Mouse (Mus musculus) forebrain, embryonic 12.5 days (tissue): ENCODE results near the gene Nqo1. TPM values are rescaled to one million over a fixed set of nuclear protein-coding genes. Genes with fewer than 3 reads are reported as not detected.

ENCODE experiments used
- ATAC-seq: fragments of 200-750 bp; cut with Nextera tagmentation; 2 replicates; pipeline ENCODE4 v1.8.0; 2017; ENCODE audit warnings: moderate TSS enrichment; ENCODE audit not compliant: low FRiP score
- H3K27ac ChIP-seq: fragments of 300-500 bp; sonication (generic); 2 replicates; pipeline ENCODE4 v1.5.1; 2016; ENCODE audit warnings: mild to moderate bottlenecking
- H3K27me3 ChIP-seq: fragments of 300-500 bp; sonication (generic); 2 replicates; pipeline ENCODE4 v1.6.1; 2016; ENCODE audit warnings: mild to moderate bottlenecking
- H3K36me3 ChIP-seq: fragments of 300-500 bp; sonication (generic); replicated peaks from 2 replicates; pipeline ENCODE4 v1.6.1; 2016; ENCODE audit warnings: mild to moderate bottlenecking
- H3K4me1 ChIP-seq: fragments of 300-500 bp; sonication (generic); 2 replicates; pipeline ENCODE4 v1.6.1; 2016
- H3K4me2 ChIP-seq: fragments of 300-500 bp; sonication (generic); 2 replicates; pipeline ENCODE4 v1.6.1; 2016; ENCODE audit warnings: mild to moderate bottlenecking, moderate library complexity
- H3K4me3 ChIP-seq: fragments of 300-500 bp; sonication (generic); replicated peaks from 2 replicates; pipeline ENCODE4 v1.5.1; 2016; ENCODE audit warnings: mild to moderate bottlenecking
- H3K9ac ChIP-seq: fragments of 300-500 bp; sonication (generic); 2 replicates; pipeline ENCODE4 v1.6.1; 2016; ENCODE audit warnings: mild to moderate bottlenecking
- H3K9me3 ChIP-seq: fragments of 300-500 bp; sonication (generic); 2 replicates; pipeline ENCODE4 v1.6.1; 2016
- WGBS: fragments of 180-500 bp; shearing (Covaris S2); methylation state at CpG from one replicate; pipeline ENCODE4 v1.1.7; 2016; 5-methylcytosine and 5-hydroxymethylcytosine counted together
- polyA plus RNA-seq: library from polyadenylated mRNA; unstranded; fragments of >200 nt; fragmentation: Nextera tagmentation; extraction: Ambion mirVana; gene quantifications from 2 replicates; pipeline ENCODE4 v1.2.1, GENCODE M21; 2016

Gene Nqo1
- polyA plus RNA-seq: 4.4 TPM in 2 replicates

DNA sequence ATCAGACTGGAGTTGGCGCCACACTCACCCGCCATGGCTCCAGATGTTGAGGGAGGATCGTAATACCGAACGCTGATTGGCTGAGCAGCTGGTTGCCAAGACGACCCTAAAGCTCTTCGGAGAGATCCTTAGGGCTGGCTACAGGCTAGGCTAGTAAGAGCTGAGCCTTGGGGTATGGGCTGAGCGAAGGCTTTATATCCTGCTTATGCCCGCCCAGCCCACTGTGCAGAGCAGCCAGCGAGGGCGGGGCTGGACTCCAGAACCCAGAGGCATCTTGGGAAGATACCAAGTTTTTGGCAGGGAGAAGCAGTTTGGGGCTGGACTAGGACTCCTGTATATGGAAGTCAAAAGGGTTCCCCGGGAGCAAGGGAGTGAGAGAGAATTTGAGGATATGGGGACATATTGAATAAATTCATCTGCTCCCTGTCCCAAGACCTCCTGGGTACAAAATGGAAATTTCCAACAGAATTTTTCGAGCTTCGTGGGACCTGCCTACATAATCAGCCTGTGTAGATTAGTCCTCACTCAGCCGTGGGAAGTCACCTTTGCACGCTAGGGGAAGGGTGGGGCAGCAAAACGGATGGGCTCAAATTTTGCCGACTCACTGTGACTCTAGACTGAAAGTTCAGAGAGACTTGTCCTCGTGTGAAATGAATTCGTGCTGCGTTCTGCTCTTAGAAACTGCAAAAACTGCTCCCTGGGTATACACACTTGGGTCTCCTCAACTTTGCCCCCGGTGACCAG is at the start of gene Nqo1:
Gene Nqo1, minus strand, starts transcription at position 169 of the 744 bp plus-strand sequence.
- Histone ChIP-seq H3K4me3 (peak within 1 kb of the TSS; percentile 24), H3K9ac (peak within 1 kb of the TSS; percentile 40; the same call in 1 of the 2 replicates), H3K27ac (peak within 1 kb of the TSS; percentile 15; the same call in 1 of the 2 replicates), H3K36me3 (0 out of 2 replicates have a peak, but pooled peaks cover 6% of the 10 kb centered on the region), H3K9me3 (no peaks in the 10 kb centered on the region), H3K4me1 (peaks cover 16% of the 10 kb centered on the region), H3K27me3 (no peaks in the 10 kb centered on the region), H3K4me2 (peak within 1 kb of the TSS; percentile 57)
- peak; percentile 97 for ATAC-seq
- 14% methylated on average over 22 of the region's 22 CpGs for WGBS

GRCm38 (mm10) chr8:107451414-107452066 is 48.5 kb upstream of the Nqo1 start:
- H3K4me1 ChIP-seq: peaks cover 14% of the 10 kb centered on the region
- H3K36me3 ChIP-seq: peaks cover 17% of the 10 kb centered on the region
- H3K4me2 ChIP-seq: no peak overlapping the region
- 89% methylated on average over 13 of the region's 13 CpGs for WGBS
- no peak overlapping the region for H3K27ac ChIP-seq
- no peak overlapping the region for H3K9ac ChIP-seq
- H3K4me3 ChIP-seq: no peak overlapping the region
- ATAC-seq: no peak
- no peaks in the 10 kb centered on the region for H3K27me3 ChIP-seq
- H3K9me3 ChIP-seq: no peaks in the 10 kb centered on the region

DNA sequence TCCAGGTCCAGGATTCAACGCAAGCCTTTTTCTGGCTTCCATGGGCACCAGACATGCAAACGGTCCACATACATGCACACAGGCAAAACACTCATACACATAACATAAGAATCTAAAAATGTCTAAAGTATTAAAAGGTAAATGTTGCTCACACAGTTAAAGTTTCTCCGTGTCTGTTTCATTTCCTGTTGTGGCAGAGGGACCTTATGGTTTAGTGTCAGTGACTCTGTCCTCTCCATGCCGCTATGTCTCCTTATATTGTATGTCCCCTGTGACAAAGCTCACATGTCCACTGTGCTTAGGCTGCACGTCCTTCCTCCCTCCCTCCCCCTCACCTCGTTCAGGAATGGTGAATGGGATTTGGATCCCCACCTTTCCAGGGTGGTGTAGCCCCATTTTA is 46.6 kb upstream of the Nqo1 start:
- no peak overlapping the region for H3K4me3 ChIP-seq
- no peaks in the 10 kb centered on the region for H3K27me3 ChIP-seq
- H3K4me2 ChIP-seq: no peak overlapping the region
- H3K27ac ChIP-seq: no peak overlapping the region
- H3K9me3 ChIP-seq: no peaks in the 10 kb centered on the region
- H3K36me3 ChIP-seq: peaks cover 12% of the 10 kb centered on the region
- WGBS: 76% methylated on average over 6 of the region's 6 CpGs
- peaks cover 14% of the 10 kb centered on the region for H3K4me1 ChIP-seq
- H3K9ac ChIP-seq: no peak overlapping the region
- ATAC-seq: no peak

GRCm38 (mm10) chr8:107449130-107449529 is 46.1 kb upstream of the Nqo1 start:
- H3K9ac ChIP-seq: no peak overlapping the region
- peaks cover 14% of the 10 kb centered on the region for H3K4me1 ChIP-seq
- H3K4me3 ChIP-seq: no peak overlapping the region
- H3K4me2 ChIP-seq: no peak overlapping the region
- ATAC-seq: no peak
- no peaks in the 10 kb centered on the region for H3K27me3 ChIP-seq
- 31% methylated on average over 8 of the region's 8 CpGs for WGBS
- H3K9me3 ChIP-seq: no peaks in the 10 kb centered on the region
- peaks cover 12% of the 10 kb centered on the region for H3K36me3 ChIP-seq
- no peak overlapping the region for H3K27ac ChIP-seq

DNA sequence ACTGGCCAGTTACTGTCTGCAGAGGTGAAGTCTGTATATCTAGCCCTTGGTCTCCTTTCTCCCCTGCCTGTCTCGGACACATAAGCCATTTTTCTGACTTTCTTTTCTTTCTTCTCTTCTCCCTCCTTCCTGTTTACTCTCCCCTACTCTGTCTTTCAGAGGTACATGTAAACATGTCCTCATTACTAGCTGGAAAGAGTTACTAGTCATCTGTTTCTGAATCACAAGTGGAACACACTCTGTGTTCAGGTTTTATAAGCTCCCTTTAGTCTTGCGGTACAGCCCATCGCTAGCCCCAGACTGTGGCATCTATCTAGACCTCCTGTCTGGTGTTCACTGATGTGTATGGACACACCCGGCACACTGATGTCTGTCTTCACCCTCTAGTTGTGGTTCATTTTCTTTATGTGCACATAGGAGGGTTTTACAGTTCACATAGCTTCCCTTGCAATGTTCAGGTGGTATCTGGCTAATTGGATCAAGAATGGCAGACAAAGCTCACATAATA is 45.4 kb upstream of the Nqo1 start:
- 62% methylated on average over 4 of the region's 4 CpGs for WGBS
- no peak overlapping the region for H3K9ac ChIP-seq
- H3K27me3 ChIP-seq: no peaks in the 10 kb centered on the region
- no peak overlapping the region for H3K27ac ChIP-seq
- no peak for ATAC-seq
- H3K4me1 ChIP-seq: peaks cover 14% of the 10 kb centered on the region
- H3K4me2 ChIP-seq: no peak overlapping the region
- H3K9me3 ChIP-seq: no peaks in the 10 kb centered on the region
- peaks cover 7% of the 10 kb centered on the region for H3K36me3 ChIP-seq
- no peak overlapping the region for H3K4me3 ChIP-seq

DNA sequence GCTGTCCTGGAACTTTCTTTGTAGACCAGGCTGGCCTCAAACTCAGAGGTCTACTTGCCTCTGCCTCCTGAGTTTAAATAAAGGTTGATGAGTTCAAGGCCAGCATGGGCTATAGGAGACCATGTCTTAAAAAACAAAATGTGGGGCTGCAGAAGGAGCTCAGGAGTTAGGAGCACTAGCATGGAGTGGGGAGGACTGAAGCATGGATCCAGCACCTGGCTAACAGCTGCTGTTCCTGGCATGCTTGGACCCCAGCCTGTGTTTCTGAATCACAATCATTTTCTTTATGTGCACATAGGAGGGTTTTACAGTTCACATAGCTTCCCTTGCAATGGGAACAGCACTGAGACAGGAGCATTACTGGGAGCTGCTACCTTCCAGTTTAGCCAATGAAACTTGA is 44.7 kb upstream of the Nqo1 start:
- Histone ChIP-seq H3K9me3 (no peaks in the 10 kb centered on the region), H3K4me3 (no peak overlapping the region), H3K4me1 (peaks cover 14% of the 10 kb centered on the region), H3K27ac (no peak overlapping the region), H3K27me3 (no peaks in the 10 kb centered on the region), H3K36me3 (no peaks in the 10 kb centered on the region), H3K9ac (no peak overlapping the region), H3K4me2 (no peak overlapping the region)
- ATAC-seq: no peak

GRCm38 (mm10) chr8:107444626-107445025 is 41.6 kb upstream of the Nqo1 start:
- peaks cover 14% of the 10 kb centered on the region for H3K4me1 ChIP-seq
- no peak for ATAC-seq
- no peak overlapping the region for H3K4me2 ChIP-seq
- WGBS: 89% methylated on average over 3 of the region's 3 CpGs
- no peaks in the 10 kb centered on the region for H3K36me3 ChIP-seq
- no peaks in the 10 kb centered on the region for H3K9me3 ChIP-seq
- no peak overlapping the region for H3K9ac ChIP-seq
- H3K4me3 ChIP-seq: no peak overlapping the region
- no peak overlapping the region for H3K27ac ChIP-seq
- H3K27me3 ChIP-seq: no peaks in the 10 kb centered on the region

GRCm38 (mm10) chr8:107439880-107440625 is 37.0 kb upstream of the Nqo1 start:
- H3K4me3 ChIP-seq: no peak overlapping the region
- no peak for ATAC-seq
- H3K36me3 ChIP-seq: no peaks in the 10 kb centered on the region
- no peaks in the 10 kb centered on the region for H3K9me3 ChIP-seq
- no peak overlapping the region for H3K9ac ChIP-seq
- 95% methylated on average over 3 of the region's 3 CpGs for WGBS
- no peak overlapping the region for H3K27ac ChIP-seq
- peaks cover 14% of the 10 kb centered on the region for H3K4me1 ChIP-seq
- H3K4me2 ChIP-seq: no peak overlapping the region
- H3K27me3 ChIP-seq: no peaks in the 10 kb centered on the region

DNA sequence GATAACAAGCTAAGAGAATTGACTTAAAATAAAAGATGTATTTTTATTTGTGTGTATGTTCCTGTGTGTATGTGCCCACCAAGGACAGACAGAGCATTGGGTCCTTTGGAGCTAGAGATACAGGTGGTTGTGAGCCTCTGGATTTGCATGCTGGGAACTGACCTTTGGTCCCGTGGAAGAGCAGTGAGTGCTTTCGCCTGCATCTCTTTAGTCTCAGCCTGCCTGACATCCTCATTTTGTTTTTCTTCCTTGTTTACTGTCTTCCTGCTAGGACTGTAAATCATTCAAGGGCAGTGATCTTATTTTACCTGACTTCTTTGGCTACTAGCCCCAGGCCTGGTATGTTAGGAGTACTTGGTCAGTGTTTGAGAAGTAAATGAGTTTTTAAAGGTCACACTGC is 34.7 kb upstream of the Nqo1 start:
- H3K27ac ChIP-seq: no peak overlapping the region
- H3K4me1 ChIP-seq: peaks cover 14% of the 10 kb centered on the region
- H3K9me3 ChIP-seq: no peaks in the 10 kb centered on the region
- ATAC-seq: no peak
- no peak overlapping the region for H3K4me3 ChIP-seq
- H3K4me2 ChIP-seq: no peak overlapping the region
- no peak overlapping the region for H3K9ac ChIP-seq
- no peaks in the 10 kb centered on the region for H3K36me3 ChIP-seq
- 64% methylated on average over 2 of the region's 2 CpGs for WGBS
- H3K27me3 ChIP-seq: no peaks in the 10 kb centered on the region

DNA sequence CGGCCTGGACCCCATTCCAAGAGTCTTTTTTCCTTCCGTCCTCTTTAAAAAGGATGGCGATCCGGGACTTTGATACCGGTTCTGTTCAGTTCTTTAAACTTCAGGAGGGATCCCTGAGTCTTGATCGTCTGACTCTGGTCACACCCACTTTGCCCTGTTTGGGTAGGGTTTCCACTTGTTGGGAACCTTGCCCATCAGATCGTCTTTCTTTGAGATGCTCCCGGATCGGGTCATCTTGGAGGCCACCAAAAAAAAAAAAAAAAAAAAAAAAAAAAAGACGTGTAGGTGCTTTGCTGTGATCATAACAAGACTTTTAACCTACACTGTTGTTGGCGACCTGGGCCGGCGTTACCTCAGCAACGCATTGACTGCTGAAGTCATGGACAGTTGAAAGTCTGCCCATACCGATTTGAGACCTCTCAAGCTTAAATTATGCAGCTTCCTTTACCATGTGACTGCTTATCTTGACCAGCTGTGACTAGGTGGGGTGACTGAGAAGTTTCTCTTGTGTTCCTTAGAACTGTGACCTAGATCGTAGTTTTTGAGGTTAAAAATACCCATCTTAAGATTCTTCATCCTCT is 33.9 kb upstream of the Nqo1 start:
- peak overlapping the region; percentile 84 for H3K9ac ChIP-seq
- no peak; the same call in 1 of the 2 replicates for ATAC-seq

DNA sequence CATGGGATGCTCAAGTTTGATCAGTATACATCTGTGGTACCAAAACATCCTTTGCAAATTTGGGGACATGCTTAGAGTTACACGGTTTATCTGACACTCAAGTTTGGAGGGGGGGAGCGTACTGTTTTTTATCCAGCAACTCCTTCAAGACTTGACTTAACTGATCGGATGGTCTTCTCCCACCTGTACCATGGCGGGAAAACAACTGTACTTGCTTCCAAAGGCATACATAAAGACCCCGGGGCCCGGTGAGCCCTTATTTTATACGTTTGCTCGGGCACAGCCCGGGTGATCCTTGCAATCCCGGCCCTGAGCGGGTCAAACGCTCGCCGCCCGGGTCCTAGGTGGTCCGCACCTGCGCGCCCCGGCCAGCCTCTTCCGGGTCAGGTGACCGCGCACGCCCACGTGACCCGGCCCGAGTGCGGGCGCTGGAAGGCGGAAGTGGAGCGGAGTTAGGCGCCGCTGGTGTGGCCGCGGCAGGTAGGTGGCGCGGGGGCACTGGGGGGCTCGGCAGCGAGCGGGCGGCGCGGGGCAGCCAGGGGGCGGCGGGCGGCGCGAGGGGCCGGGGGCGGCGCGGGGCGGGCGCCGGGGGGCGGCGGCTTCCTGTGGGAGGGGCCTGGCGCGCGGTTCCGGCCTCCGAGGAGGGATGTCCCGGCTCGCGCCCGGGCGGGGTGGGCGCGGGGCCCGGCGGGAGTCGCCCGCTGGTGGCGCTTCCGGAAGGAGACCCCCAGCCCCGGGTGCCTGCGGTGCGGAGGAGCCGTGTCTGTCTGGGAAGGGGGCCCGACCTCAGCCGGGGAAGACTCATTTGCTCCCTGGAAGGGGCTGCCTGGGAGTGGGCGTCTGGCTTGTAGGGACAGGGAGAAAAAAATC is 33.2 kb upstream of the Nqo1 start, which contains the start of gene Wwp2:
Gene Wwp2, plus strand, starts transcription at position 404 of the 870 bp plus-strand sequence.
- Histone ChIP-seq H3K9ac (peak within 1 kb of the TSS; percentile 84), H3K4me2 (peak within 1 kb of the TSS; percentile 70), H3K36me3 (no peaks in the 10 kb centered on the region), H3K4me1 (peaks cover 14% of the 10 kb centered on the region), H3K4me3 (peak within 1 kb of the TSS; percentile 84), H3K27me3 (no peaks in the 10 kb centered on the region), H3K9me3 (no peaks in the 10 kb centered on the region), H3K27ac (peak within 1 kb of the TSS; percentile 78)
- ATAC-seq: peak; percentile 92
- under 1% methylated on average over 54 of the region's 81 CpGs for WGBS

More for the DNA sequence above, 33.9 kb upstream of the Nqo1 start:
- Histone ChIP-seq H3K27me3 (no peaks in the 10 kb centered on the region), H3K9me3 (no peaks in the 10 kb centered on the region), H3K36me3 (no peaks in the 10 kb centered on the region), H3K4me2 (peak overlapping the region; percentile 70), H3K4me3 (peak overlapping the region; percentile 84), H3K4me1 (peaks cover 14% of the 10 kb centered on the region), H3K27ac (peak overlapping the region; percentile 78)
- 11% methylated on average over 16 of the region's 16 CpGs for WGBS
